Mouse (Mus musculus): ENCODE data around the gene Klhdc1. TPM values are rescaled to one million over a fixed set of nuclear protein-coding genes. Genes with fewer than 3 reads are reported as not detected.

Gene Klhdc1
- polyA plus RNA-seq, 1 experiment from 2014 or later, result 3.2 TPM

DNA sequence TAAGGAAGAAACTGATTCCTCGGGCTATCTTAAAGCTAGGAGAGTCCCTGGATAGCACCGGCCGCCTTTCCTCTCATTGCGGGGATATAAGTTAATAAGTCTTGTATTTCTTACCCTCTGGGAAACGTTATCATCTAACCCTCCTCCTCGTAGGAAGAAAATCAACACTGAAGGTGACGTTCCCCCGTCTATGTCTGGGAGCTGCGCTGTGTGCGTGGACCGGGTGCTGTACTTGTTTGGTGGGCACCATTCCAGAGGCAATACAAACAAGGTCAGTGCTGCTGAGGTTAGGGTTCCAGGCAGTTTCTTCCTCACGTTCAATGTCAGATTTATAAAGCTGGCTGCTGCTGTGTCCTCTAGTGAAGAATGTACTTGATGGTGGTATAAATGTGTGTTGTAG, 61.2 kb downstream of the Klhdc1 start:
- TF ChIP-seq CTCF (IDR thresholded peaks at IDR 0.05; ENCODE audit: low read depth), result no peak
- 89% methylated on average over 12 of the region's 12 CpGs for WGBS
- no peak overlapping the region for H3K4me3 ChIP-seq (ENCODE audit: low read depth, low read length)
- H3K4me1 ChIP-seq (ENCODE audit: insufficient read depth), result peaks cover 3% of the 10 kb centered on the region; the same call in 1 of the 2 replicates
- H3K27ac ChIP-seq (ENCODE audit: low read depth), result no peak overlapping the region
- ATAC-seq (ENCODE audit: insufficient read depth) (no peak), DNase-seq (no peak)
- no peak overlapping the region for H3K9ac ChIP-seq
- no peaks in the 10 kb centered on the region for H3K27me3 ChIP-seq (ENCODE audit: insufficient read depth, low read length)
- no peaks in the 10 kb centered on the region for H3K9me3 ChIP-seq (ENCODE audit: low read depth, low read length)
- H3K36me3 ChIP-seq (ENCODE audit: insufficient read depth), result peaks cover 64% of the 10 kb centered on the region
- no peak overlapping the region for H3K4me2 ChIP-seq

DNA sequence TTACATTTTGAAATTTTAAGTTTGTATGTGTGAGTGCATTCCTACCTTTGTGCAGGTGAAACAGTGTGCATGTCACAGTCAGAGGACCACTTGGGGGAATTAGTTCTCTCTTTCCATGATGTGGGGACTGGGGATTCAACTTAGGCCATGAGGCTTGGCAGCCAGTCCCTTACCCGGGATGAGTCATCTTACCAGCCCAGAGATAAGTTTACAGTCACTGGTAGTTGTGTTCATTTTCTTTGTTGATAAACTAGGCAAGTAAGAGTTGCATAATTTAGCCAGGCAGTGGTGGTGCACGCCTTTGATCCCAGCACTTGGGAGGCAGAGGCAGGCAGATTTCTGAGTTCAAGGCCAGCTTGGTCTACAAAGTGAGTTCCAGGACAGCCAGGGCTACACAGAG, 63.1 kb downstream of the Klhdc1 start:
- Histone ChIP-seq H3K4me1 (ENCODE audit: insufficient read depth) (no peaks in the 10 kb centered on the region), H3K4me3 (ENCODE audit: low read depth, low read length) (no peak overlapping the region), H3K27ac (ENCODE audit: low read depth) (no peak overlapping the region), H3K4me2 (no peak overlapping the region), H3K9me3 (ENCODE audit: low read depth, low read length) (no peaks in the 10 kb centered on the region), H3K36me3 (ENCODE audit: insufficient read depth) (peaks cover 83% of the 10 kb centered on the region), H3K27me3 (ENCODE audit: insufficient read depth, low read length) (no peaks in the 10 kb centered on the region), H3K9ac (no peak overlapping the region)
- 89% methylated on average over 2 of the region's 2 CpGs for WGBS
- TF ChIP-seq CTCF (IDR thresholded peaks at IDR 0.05; ENCODE audit: low read depth), result no peak
- no peak for DNase-seq
- ATAC-seq (ENCODE audit: insufficient read depth), result no peak

DNA sequence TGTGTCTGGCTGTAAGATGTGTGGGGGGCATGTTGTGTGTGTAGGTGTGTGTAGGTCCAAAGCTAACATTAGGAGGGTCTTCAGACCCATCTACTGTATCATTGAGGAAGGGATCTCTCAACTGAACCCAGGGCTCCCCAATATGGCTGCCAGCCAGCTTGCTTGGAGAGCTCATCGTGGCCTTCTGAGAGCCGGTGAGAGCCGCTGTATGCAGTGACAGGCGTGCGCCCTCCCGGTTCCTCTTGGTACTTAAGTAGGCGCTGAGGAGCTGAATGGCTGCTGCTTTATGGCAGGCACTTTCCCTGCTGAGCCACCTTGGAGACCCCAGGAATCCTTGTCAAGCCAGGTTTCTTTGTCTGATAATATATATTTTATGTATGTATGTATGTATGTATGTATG, 65.4 kb downstream of the Klhdc1 start:
- H3K36me3 ChIP-seq (ENCODE audit: insufficient read depth), result peaks cover 96% of the 10 kb centered on the region
- H3K9me3 ChIP-seq (ENCODE audit: low read depth, low read length), result no peaks in the 10 kb centered on the region
- no peaks in the 10 kb centered on the region for H3K4me1 ChIP-seq (ENCODE audit: insufficient read depth)
- DNase-seq (no peak), ATAC-seq (ENCODE audit: insufficient read depth) (no peak)
- no peak overlapping the region for H3K9ac ChIP-seq
- H3K27me3 ChIP-seq (ENCODE audit: insufficient read depth, low read length), result no peaks in the 10 kb centered on the region
- no peak for TF ChIP-seq CTCF (IDR thresholded peaks at IDR 0.05; ENCODE audit: low read depth)
- no peak overlapping the region for H3K4me2 ChIP-seq
- no peak overlapping the region for H3K27ac ChIP-seq (ENCODE audit: low read depth)
- H3K4me3 ChIP-seq (ENCODE audit: low read depth, low read length), result no peak overlapping the region
- WGBS, result 93% methylated on average over 7 of the region's 7 CpGs

DNA sequence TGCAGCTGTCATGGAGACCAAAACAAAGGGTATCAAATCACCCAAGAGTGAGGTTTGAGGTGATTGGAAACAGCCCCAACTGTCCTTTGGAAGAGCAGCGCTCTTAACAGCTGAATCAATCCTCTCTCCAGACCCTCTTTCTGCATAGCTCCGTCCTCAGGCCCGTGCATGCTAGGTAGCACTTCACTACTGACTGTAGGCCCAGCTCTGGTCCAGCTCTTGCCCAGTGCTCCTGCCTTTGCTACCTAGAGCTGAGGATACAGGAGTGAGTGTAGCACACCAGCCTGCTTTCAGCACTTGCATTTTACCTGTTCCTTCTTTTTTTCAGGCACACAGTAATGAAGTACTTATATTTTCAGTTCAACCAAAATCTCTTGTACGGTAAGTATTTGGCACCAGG, 68.7 kb downstream of the Klhdc1 start:
- Histone ChIP-seq H3K9ac (no peak overlapping the region), H3K4me2 (no peak overlapping the region), H3K4me1 (ENCODE audit: insufficient read depth) (no peaks in the 10 kb centered on the region), H3K36me3 (ENCODE audit: insufficient read depth) (peaks cover 94% of the 10 kb centered on the region), H3K4me3 (ENCODE audit: low read depth, low read length) (no peak overlapping the region), H3K9me3 (ENCODE audit: low read depth, low read length) (no peaks in the 10 kb centered on the region), H3K27me3 (ENCODE audit: insufficient read depth, low read length) (no peaks in the 10 kb centered on the region), H3K27ac (ENCODE audit: low read depth) (no peak overlapping the region)
- DNase-seq (no peak), ATAC-seq (ENCODE audit: insufficient read depth) (no peak; the same call in 1 of the 2 replicates)
- TF ChIP-seq CTCF (IDR thresholded peaks at IDR 0.05; ENCODE audit: low read depth), result no peak
- 91% methylated on average over 4 of the region's 4 CpGs for WGBS

DNA sequence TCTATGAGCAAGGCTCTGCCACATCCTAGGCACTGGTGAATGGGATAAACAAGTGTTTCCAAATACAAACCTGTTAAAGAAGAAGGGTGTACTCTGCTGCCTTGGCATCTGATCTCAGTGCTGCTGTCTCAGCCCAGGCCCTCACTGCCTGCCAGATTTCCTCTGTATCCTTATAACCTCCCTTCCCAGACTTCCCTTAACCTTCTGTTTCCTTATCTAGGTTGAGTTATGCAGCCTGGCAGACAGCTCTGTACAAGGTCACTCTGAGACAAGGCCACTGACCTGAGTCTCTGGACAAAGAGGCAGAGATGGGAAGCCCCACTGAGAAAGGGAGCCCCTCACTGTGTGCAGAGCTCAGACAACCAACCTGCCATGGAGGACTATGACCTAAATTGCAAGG, 77.5 kb downstream of the Klhdc1 start:
- H3K27me3 ChIP-seq (ENCODE audit: insufficient read depth, low read length), result no peaks in the 10 kb centered on the region
- no peaks in the 10 kb centered on the region for H3K4me1 ChIP-seq (ENCODE audit: insufficient read depth)
- H3K27ac ChIP-seq (ENCODE audit: low read depth), result no peak overlapping the region
- H3K9ac ChIP-seq, result no peak overlapping the region
- no peaks in the 10 kb centered on the region for H3K9me3 ChIP-seq (ENCODE audit: low read depth, low read length)
- TF ChIP-seq CTCF (IDR thresholded peaks at IDR 0.05; ENCODE audit: low read depth), result no peak
- H3K4me3 ChIP-seq (ENCODE audit: low read depth, low read length), result no peak overlapping the region
- ATAC-seq (ENCODE audit: insufficient read depth) (no peak), DNase-seq (no peak)
- H3K36me3 ChIP-seq (ENCODE audit: insufficient read depth), result peaks cover 82% of the 10 kb centered on the region
- H3K4me2 ChIP-seq, result no peak overlapping the region

DNA sequence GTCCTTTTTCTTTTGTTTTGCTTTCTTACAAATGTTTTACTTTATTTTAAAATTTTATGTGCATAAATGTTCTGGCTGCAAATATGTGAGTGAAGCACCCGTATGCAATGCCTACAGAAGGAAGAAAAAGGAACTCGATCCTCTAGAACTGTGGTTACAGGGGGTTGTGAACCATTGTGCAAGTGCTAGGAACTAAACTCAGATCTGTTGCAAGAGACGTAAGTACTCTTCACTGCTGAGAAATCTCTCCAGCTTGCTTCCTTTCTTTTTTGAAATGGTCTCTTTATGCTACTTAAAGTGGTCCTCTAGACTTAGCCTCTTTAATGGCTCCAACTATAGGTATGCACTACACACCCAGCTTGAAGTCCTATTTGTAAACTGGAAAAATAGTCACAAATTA, 90.2 kb downstream of the Klhdc1 start:
- Histone ChIP-seq H3K27me3 (ENCODE audit: insufficient read depth, low read length) (no peaks in the 10 kb centered on the region), H3K9ac (no peak overlapping the region), H3K4me3 (ENCODE audit: low read depth, low read length) (no peak overlapping the region), H3K36me3 (ENCODE audit: insufficient read depth) (peaks cover 81% of the 10 kb centered on the region), H3K4me1 (ENCODE audit: insufficient read depth) (no peaks in the 10 kb centered on the region), H3K4me2 (no peak overlapping the region), H3K27ac (ENCODE audit: low read depth) (no peak overlapping the region), H3K9me3 (ENCODE audit: low read depth, low read length) (no peaks in the 10 kb centered on the region)
- 93% methylated on average over 3 of the region's 3 CpGs for WGBS
- DNase-seq, result no peak
- no peak for TF ChIP-seq CTCF (IDR thresholded peaks at IDR 0.05; ENCODE audit: low read depth)
- no peak for ATAC-seq (ENCODE audit: insufficient read depth)

DNA sequence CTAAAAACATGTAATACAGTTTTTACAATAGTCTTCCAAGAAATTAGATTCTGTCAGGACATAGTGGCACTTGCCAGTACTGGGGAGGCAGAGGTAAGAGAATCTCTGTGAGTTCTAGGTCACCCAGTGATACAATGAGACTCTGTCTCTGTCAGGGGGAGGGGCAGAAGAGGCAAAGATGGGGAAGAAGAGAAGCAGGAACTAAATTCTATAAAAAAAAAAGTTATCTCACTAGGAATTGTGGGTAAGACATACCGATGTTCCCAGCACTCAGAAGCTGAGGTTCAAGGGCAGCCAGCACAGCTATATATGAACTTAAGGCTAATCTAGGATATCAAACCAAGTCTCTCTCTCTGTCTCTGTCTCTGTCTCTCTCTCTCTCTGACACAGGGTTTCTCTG, 91.2 kb downstream of the Klhdc1 start:
- no peak for TF ChIP-seq CTCF (IDR thresholded peaks at IDR 0.05; ENCODE audit: low read depth)
- Histone ChIP-seq H3K27ac (ENCODE audit: low read depth) (no peak overlapping the region), H3K4me1 (ENCODE audit: insufficient read depth) (no peaks in the 10 kb centered on the region), H3K4me2 (no peak overlapping the region), H3K9ac (no peak overlapping the region), H3K27me3 (ENCODE audit: insufficient read depth, low read length) (no peaks in the 10 kb centered on the region), H3K9me3 (ENCODE audit: low read depth, low read length) (no peaks in the 10 kb centered on the region), H3K4me3 (ENCODE audit: low read depth, low read length) (no peak overlapping the region), H3K36me3 (ENCODE audit: insufficient read depth) (peaks cover 80% of the 10 kb centered on the region)
- 83% methylated on average over 1 of the region's 1 CpGs for WGBS
- ATAC-seq (ENCODE audit: insufficient read depth) (no peak), DNase-seq (no peak)

DNA sequence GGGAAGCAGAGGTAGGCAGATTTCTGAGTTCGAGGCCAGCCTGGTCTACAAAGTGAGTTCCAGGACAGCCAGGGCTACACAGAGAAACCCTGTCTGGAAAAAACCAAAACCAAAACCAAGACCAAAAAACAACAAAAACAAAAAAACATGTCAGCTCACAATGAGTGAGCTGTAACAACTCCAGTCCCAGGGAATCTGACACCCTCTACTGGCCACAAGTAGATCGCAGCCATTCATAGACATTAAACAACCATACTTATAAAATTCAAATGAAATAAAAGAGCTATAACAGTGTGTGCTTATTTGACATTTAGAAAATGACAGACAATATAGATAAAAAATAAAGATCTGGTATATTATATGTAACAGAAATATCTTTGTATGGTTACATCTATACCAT, 92.6 kb downstream of the Klhdc1 start:
- 79% methylated on average over 2 of the region's 2 CpGs for WGBS
- no peaks in the 10 kb centered on the region for H3K4me1 ChIP-seq (ENCODE audit: insufficient read depth)
- H3K4me2 ChIP-seq, result no peak overlapping the region
- no peak for ATAC-seq (ENCODE audit: insufficient read depth)
- peak; percentile 64 for DNase-seq
- peaks cover 80% of the 10 kb centered on the region for H3K36me3 ChIP-seq (ENCODE audit: insufficient read depth)
- no peaks in the 10 kb centered on the region for H3K27me3 ChIP-seq (ENCODE audit: insufficient read depth, low read length)
- no peak overlapping the region for H3K4me3 ChIP-seq (ENCODE audit: low read depth, low read length)
- TF ChIP-seq CTCF (IDR thresholded peaks at IDR 0.05; ENCODE audit: low read depth), result peak; percentile 63
- H3K9ac ChIP-seq, result no peak overlapping the region
- no peak overlapping the region for H3K27ac ChIP-seq (ENCODE audit: low read depth)
- H3K9me3 ChIP-seq (ENCODE audit: low read depth, low read length), result no peaks in the 10 kb centered on the region

Other genes starting within 250 kb of the Klhdc1 start
- gene Rps29, start 82.0 kb upstream of the Klhdc1 start, polyA plus RNA-seq (2014; fragmentation: Nextera tagmentation; extraction: Ambion mirVana), result 1,824 and 2,015 TPM in 2 replicates
- 29.8 and 30.9 TPM in 2 replicates for gene Lrr1, start 72.4 kb upstream of the Klhdc1 start, polyA plus RNA-seq (2014; fragmentation: Nextera tagmentation; extraction: Ambion mirVana)
- 591 and 633 TPM in 2 replicates for gene Rpl36al, start 57.1 kb upstream of the Klhdc1 start, polyA plus RNA-seq (2014; fragmentation: Nextera tagmentation; extraction: Ambion mirVana)
- 61.4 and 62.0 TPM in 2 replicates for gene Mgat2, start 57.0 kb upstream of the Klhdc1 start, polyA plus RNA-seq (2014; fragmentation: Nextera tagmentation; extraction: Ambion mirVana)
- gene Gm49383, start 44.1 kb upstream of the Klhdc1 start, polyA plus RNA-seq (2014; fragmentation: Nextera tagmentation; extraction: Ambion mirVana), result 31.4 and 31.6 TPM in 2 replicates
- 9.3 and 11.3 TPM in 2 replicates for gene Dnaaf2, start 42.7 kb upstream of the Klhdc1 start, polyA plus RNA-seq (2014; fragmentation: Nextera tagmentation; extraction: Ambion mirVana)
- gene Gm49384, start 36.9 kb upstream of the Klhdc1 start, polyA plus RNA-seq (2014; fragmentation: Nextera tagmentation; extraction: Ambion mirVana), result 28.1 and 28.7 TPM in 2 replicates
- gene Pole2, start 13.0 kb upstream of the Klhdc1 start, polyA plus RNA-seq (2014; fragmentation: Nextera tagmentation; extraction: Ambion mirVana), result 39.1 and 41.1 TPM in 2 replicates
- 141 and 142 TPM in 2 replicates for gene Klhdc2, start 55.5 kb downstream of the Klhdc1 start, polyA plus RNA-seq (2014; fragmentation: Nextera tagmentation; extraction: Ambion mirVana)
- 79.3 and 84.8 TPM in 2 replicates for gene Nemf, start 116.0 kb downstream of the Klhdc1 start, polyA plus RNA-seq (2014; fragmentation: Nextera tagmentation; extraction: Ambion mirVana)
- gene Arf6, start 131.0 kb downstream of the Klhdc1 start, polyA plus RNA-seq (2014; fragmentation: Nextera tagmentation; extraction: Ambion mirVana), result 59.9 and 61.8 TPM in 2 replicates
- gene Gm9887, start 131.3 kb downstream of the Klhdc1 start, polyA plus RNA-seq (2014; fragmentation: Nextera tagmentation; extraction: Ambion mirVana), result 2.0 and 2.2 TPM in 2 replicates